Mouse (Mus musculus): ENCODE results near the gene Trim61. TPM values are rescaled to one million over a fixed set of nuclear protein-coding genes. Genes with fewer than 3 reads are reported as not detected.

The Trim61 gene
- not detected for total RNA-seq (2023)

GRCm38 (mm10) chr8:65018423-65018822 is at the start of gene Trim61, which contains the start of gene Trim60:
Gene Trim61, minus strand, starts transcription at chr8:65018523.
Gene Trim60, minus strand, starts transcription at chr8:65018584.

GRCm38 (mm10) chr8:65037117-65037533 is 18.8 kb upstream of the Trim61 start, which contains the start of gene Apela:
Gene Apela, minus strand, starts transcription at chr8:65037336.

GRCm38 (mm10) chr8:64987731-64988130 is 30.6 kb downstream of the Trim61 start, which contains the start of gene Trim75:
Gene Trim75, minus strand, starts transcription at chr8:64987831.

Other genes with a start within 250 kb of the Trim61 start
- 10 to 100 TPM; 39.8 to 45.3 TPM for gene Klhl2, start 168.5 kb downstream of the Trim61 start, total RNA-seq (2023)
- 10 to 100 TPM; 28.9 to 33.4 TPM for gene Tmem192, start 71.3 kb downstream of the Trim61 start, total RNA-seq (2023)
- not detected for gene Trim75, start 30.7 kb downstream of the Trim61 start, total RNA-seq (2023)
- not detected for gene Trim60, start 61 bp upstream of the Trim61 start, total RNA-seq (2023)
- not detected for gene Apela, start 18.8 kb upstream of the Trim61 start, total RNA-seq (2023)
- gene Gm10663, start 56.5 kb upstream of the Trim61 start, total RNA-seq (2023) = not detected
- not detected for gene BC030870, start 111.0 kb upstream of the Trim61 start, total RNA-seq (2023)